8 mouse cellular contexts compared by ENCODE assay signal in genomic region chr17:71001699-71002080, GRCm38 (mm10). TPM values are rescaled to one million over a fixed set of nuclear protein-coding genes. Genes with fewer than 3 reads are reported as not detected.
DNase-seq lines count a peak whose midpoint lies in the region; ATAC-seq and TF ChIP-seq lines count a peak whose summit lies in the region.

No protein-coding gene starts in this region.

- no peak for TF ChIP-seq EP300 in stomach, postnatal 0 days (optimal IDR thresholded peaks at IDR 0.05)

- H3K4me1 ChIP-seq in midbrain, embryonic 10.5 days: peaks cover 30% of the 10 kb centered on the region
- peaks cover 2% of the 10 kb centered on the region; the same call in 1 of the 2 replicates for H3K4me1 ChIP-seq in stomach, postnatal 0 days (replicated peaks; ENCODE audit: control insufficient read depth, insufficient read depth)

- peaks cover 8% of the 10 kb centered on the region; the same call in 1 of the 2 replicates for H3K36me3 ChIP-seq in midbrain, embryonic 10.5 days
- H3K36me3 ChIP-seq in stomach, postnatal 0 days (ENCODE audit: control insufficient read depth, insufficient read depth, low read length): no peaks in the 10 kb centered on the region

- H3K4me3 ChIP-seq in midbrain, embryonic 10.5 days: peak overlapping the region; percentile 72
- peak overlapping the region; percentile 95 for H3K4me3 ChIP-seq in stomach, postnatal 0 days (ENCODE audit: low read depth, low read length)

- peak overlapping the region; percentile 99 for H3K27ac ChIP-seq in midbrain, embryonic 10.5 days (replicated peaks)
- peak overlapping the region; percentile 100 for H3K27ac ChIP-seq in stomach, postnatal 0 days (replicated peaks)

- H3K9ac ChIP-seq in stomach, postnatal 0 days (ENCODE audit: low read length): peak overlapping the region; percentile 100

- no peak for ATAC-seq in cerebellum, adult (ENCODE audit: insufficient number of reproducible peaks, low FRiP score, low TSS enrichment)
- ATAC-seq in common myeloid progenitor, adult 5-6 weeks (replicated peaks; ENCODE audit: low read depth, poor library complexity, severe bottlenecking): peak; percentile 9; the same call in 1 of the 2 replicates
- ATAC-seq in stomach, postnatal 0 days (ENCODE audit: low FRiP score, low TSS enrichment): peak; percentile 53

- no peaks in the 10 kb centered on the region for H3K27me3 ChIP-seq in midbrain, embryonic 10.5 days (ENCODE audit: low read depth, poor library complexity, severe bottlenecking)
- no peaks in the 10 kb centered on the region for H3K27me3 ChIP-seq in stomach, postnatal 0 days (ENCODE audit: control insufficient read depth, insufficient read depth, low read length)

- H3K4me2 ChIP-seq in stomach, postnatal 0 days (replicated peaks; ENCODE audit: low read depth): peak overlapping the region; percentile 43

- H3K9me3 ChIP-seq in midbrain, embryonic 10.5 days (replicated peaks): no peaks in the 10 kb centered on the region
- H3K9me3 ChIP-seq in stomach, postnatal 0 days (ENCODE audit: control insufficient read depth, low read length): no peaks in the 10 kb centered on the region

- TF ChIP-seq CTCF in stomach, postnatal 0 days (IDR thresholded peaks at IDR 0.05; ENCODE audit: low read depth): no peak

- DNase-seq in cerebellum, adult 9-10 months: peak; percentile 50
- peak; percentile 49 for DNase-seq in 3T3-L1 (ENCODE audit: low read depth, low spot score)
- peak; percentile 53 to 74 for DNase-seq in gastrocnemius, postnatal 4 days (ENCODE audit: low spot score in 2 of 2)
- peak; percentile 70 to 81 for DNase-seq in kidney, postnatal 4 days
- DNase-seq in midbrain, embryonic 10.5 days (ENCODE audit: low spot score): no peak
- no peak for DNase-seq in stomach, postnatal 0 days (ENCODE audit: low spot score)

- WGBS in midbrain, embryonic 10.5 days: under 1% methylated on average over 41 of the region's 43 CpGs
- 1% methylated on average over 41 of the region's 43 CpGs for WGBS in stomach, postnatal 0 days

RNA-seq across cellular contexts. Expression of gene Myom1, which starts 0.7 kb away (rescaled TPM):
- 6.3 and 14.1 TPM in 2 replicates for total RNA-seq in common myeloid progenitor, adult 5-6 weeks (2017)
- 100 to 1,000 TPM; 917 to 927 TPM for total RNA-seq in gastrocnemius, postnatal 4 days (2021)
- polyA plus RNA-seq in midbrain, embryonic 10.5 days (2016; fragmentation: Nextera tagmentation; extraction: Ambion mirVana): 1.7 and 2.3 TPM in 2 replicates
- polyA plus RNA-seq in stomach, postnatal 0 days (2015; fragmentation: Nextera tagmentation; extraction: Ambion mirVana): 9.6 and 9.8 TPM in 2 replicates

RNA-seq across cellular contexts. Expression of gene Myl12a, which starts 1.0 kb away (rescaled TPM):
- total RNA-seq in common myeloid progenitor, adult 5-6 weeks (2017): 111 and 131 TPM in 2 replicates
- 100 to 1,000 TPM; 712 to 757 TPM for total RNA-seq in gastrocnemius, postnatal 4 days (2021)
- 366 and 403 TPM in 2 replicates for polyA plus RNA-seq in midbrain, embryonic 10.5 days (2016; fragmentation: Nextera tagmentation; extraction: Ambion mirVana)
- 497 and 534 TPM in 2 replicates for polyA plus RNA-seq in stomach, postnatal 0 days (2015; fragmentation: Nextera tagmentation; extraction: Ambion mirVana)

Comparison
In these comparisons a context has a peak if more than half of its experiments do, and no peak if none do; other contexts are left out.
1. DNase-seq: peak in cerebellum, adult 9-10 months (single experiment), 3T3-L1 (single experiment), gastrocnemius, postnatal 4 days (2 of 2) and kidney, postnatal 4 days (2 of 2); none in midbrain, embryonic 10.5 days (single experiment) and stomach, postnatal 0 days (single experiment).
2. RNA of gene Myom1, which starts 0.7 kb away (total RNA-seq): 917 to 927 TPM in gastrocnemius, postnatal 4 days; 6.3 to 14.1 TPM in common myeloid progenitor, adult 5-6 weeks; every median in the first group is over 10 times any median in the second.